Mouse (Mus musculus): Measurements from ENCODE around the gene Snrpd2. TPM values are rescaled to one million over a fixed set of nuclear protein-coding genes. Genes with fewer than 3 reads are reported as not detected.

The Snrpd2 gene
- 136 and 139 TPM in 2 replicates for polyA plus RNA-seq (2016; fragmentation: Nextera tagmentation; extraction: Ambion mirVana)

DNA sequence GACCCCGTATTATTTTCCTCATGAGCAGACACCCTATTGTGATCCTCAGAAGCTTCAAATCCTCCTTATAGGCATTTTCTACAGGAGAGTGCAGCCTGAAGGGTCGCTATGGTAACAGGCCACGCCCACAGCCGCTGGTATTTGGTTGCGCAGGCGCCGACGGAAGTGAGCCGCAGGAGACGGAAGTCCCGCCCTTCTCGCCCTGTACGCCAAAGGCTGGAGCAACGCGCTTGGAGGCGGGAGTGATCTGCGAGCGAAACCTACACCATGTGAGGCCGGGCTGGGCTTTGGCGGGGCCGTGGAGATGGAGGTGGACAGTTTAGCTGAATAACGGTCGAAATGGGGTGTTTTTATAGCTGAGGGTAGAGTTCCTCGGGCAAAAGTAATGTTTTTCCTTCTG lies at the start of gene Snrpd2:
Gene Snrpd2, plus strand, starts transcription at position 97 of the 400 bp plus-strand sequence.
- ATAC-seq (ENCODE audit: low FRiP score, low read depth), result peak; percentile 89
- Histone ChIP-seq H3K9ac (replicated peaks) (peak within 1 kb of the TSS; percentile 83), H3K36me3 (peaks cover 38% of the 10 kb centered on the region), H3K4me3 (peak within 1 kb of the TSS; percentile 75), H3K27ac (replicated peaks) (peak within 1 kb of the TSS; percentile 84), H3K4me1 (peaks cover 28% of the 10 kb centered on the region), H3K27me3 (no peaks in the 10 kb centered on the region), H3K4me2 (replicated peaks) (peak within 1 kb of the TSS; percentile 84), H3K9me3 (no peaks in the 10 kb centered on the region)
- WGBS, result under 1% methylated on average over 24 of the region's 24 CpGs

GRCm38 (mm10) chr7:19100290-19100689 lies 49.2 kb upstream of the Snrpd2 start:
- WGBS, result 96% methylated on average over 1 of the region's 1 CpGs

DNA sequence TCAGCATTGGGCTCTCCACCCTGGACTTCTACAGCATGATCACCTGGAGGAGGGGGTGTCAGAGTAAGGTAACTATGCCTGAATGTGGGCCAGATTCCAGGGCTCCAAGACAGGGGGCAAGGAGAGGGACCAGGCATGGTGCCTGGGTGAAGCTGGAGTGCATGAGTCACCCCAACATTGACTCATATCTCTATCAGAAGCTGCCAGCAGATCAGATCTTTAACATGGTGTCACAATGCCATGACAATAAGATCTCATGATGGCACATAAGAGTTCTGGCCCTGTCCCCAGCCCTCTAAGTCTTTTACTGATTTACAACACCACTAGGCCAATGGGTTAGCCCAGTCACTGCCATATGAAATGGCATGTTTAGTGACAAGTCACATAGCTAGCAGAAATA lies 45.8 kb upstream of the Snrpd2 start:
- H3K4me3 ChIP-seq, result no peak overlapping the region
- H3K9me3 ChIP-seq, result no peaks in the 10 kb centered on the region
- ATAC-seq (ENCODE audit: low FRiP score, low read depth), result no peak
- H3K27me3 ChIP-seq, result no peaks in the 10 kb centered on the region
- no peak overlapping the region for H3K27ac ChIP-seq (replicated peaks)
- H3K36me3 ChIP-seq, result no peaks in the 10 kb centered on the region
- no peak overlapping the region for H3K9ac ChIP-seq (replicated peaks)
- no peak overlapping the region for H3K4me2 ChIP-seq (replicated peaks)
- no peaks in the 10 kb centered on the region for H3K4me1 ChIP-seq

More at GRCm38 (mm10) chr7:19100290-19100689, 49.2 kb upstream of the Snrpd2 start:
- ATAC-seq (ENCODE audit: low FRiP score, low read depth), result no peak
- Histone ChIP-seq H3K9ac (replicated peaks) (no peak overlapping the region), H3K4me2 (replicated peaks) (no peak overlapping the region), H3K4me3 (no peak overlapping the region), H3K27ac (replicated peaks) (no peak overlapping the region), H3K27me3 (0 out of 2 replicates have a peak, but pooled peaks cover 5% of the 10 kb centered on the region), H3K4me1 (peaks cover 19% of the 10 kb centered on the region), H3K9me3 (no peaks in the 10 kb centered on the region), H3K36me3 (peaks cover 5% of the 10 kb centered on the region; the same call in 1 of the 2 replicates)

DNA sequence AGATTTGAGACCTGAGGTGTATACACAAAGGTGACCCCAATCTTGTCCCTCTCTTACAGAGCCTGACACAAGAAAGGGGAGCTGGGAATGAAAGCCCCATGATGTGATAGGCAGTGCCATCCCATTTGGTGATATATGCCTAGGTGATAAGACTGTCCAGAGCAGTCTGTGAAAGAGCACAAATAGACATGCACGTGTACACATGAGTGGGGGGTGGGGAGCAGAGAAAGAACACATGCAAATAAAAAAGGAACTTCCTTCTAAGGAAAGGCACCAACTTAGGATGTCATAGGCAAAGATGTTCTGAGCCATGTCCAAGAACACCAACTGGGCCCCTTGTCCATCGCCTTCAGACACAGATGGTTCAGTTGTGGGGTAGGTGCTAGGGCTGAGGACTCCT lies 45.0 kb upstream of the Snrpd2 start:
- no peak overlapping the region for H3K27ac ChIP-seq (replicated peaks)
- ATAC-seq (ENCODE audit: low FRiP score, low read depth), result no peak

GRCm38 (mm10) chr7:19107436-19107835 lies 42.1 kb upstream of the Snrpd2 start:
- H3K9me3 ChIP-seq, result no peaks in the 10 kb centered on the region
- H3K4me3 ChIP-seq, result no peak overlapping the region
- ATAC-seq (ENCODE audit: low FRiP score, low read depth), result no peak
- H3K36me3 ChIP-seq, result no peaks in the 10 kb centered on the region
- no peaks in the 10 kb centered on the region for H3K27me3 ChIP-seq
- H3K9ac ChIP-seq (replicated peaks), result no peak overlapping the region
- WGBS, result 58% methylated on average over 3 of the region's 3 CpGs
- H3K4me2 ChIP-seq (replicated peaks), result no peak overlapping the region
- H3K4me1 ChIP-seq, result no peaks in the 10 kb centered on the region
- no peak overlapping the region for H3K27ac ChIP-seq (replicated peaks)

More for the DNA sequence above, 45.0 kb upstream of the Snrpd2 start:
- Histone ChIP-seq H3K27me3 (no peaks in the 10 kb centered on the region), H3K9ac (replicated peaks) (no peak overlapping the region), H3K4me3 (no peak overlapping the region), H3K9me3 (no peaks in the 10 kb centered on the region), H3K4me2 (replicated peaks) (no peak overlapping the region), H3K36me3 (no peaks in the 10 kb centered on the region), H3K4me1 (no peaks in the 10 kb centered on the region)
- 73% methylated on average over 2 of the region's 2 CpGs for WGBS

DNA sequence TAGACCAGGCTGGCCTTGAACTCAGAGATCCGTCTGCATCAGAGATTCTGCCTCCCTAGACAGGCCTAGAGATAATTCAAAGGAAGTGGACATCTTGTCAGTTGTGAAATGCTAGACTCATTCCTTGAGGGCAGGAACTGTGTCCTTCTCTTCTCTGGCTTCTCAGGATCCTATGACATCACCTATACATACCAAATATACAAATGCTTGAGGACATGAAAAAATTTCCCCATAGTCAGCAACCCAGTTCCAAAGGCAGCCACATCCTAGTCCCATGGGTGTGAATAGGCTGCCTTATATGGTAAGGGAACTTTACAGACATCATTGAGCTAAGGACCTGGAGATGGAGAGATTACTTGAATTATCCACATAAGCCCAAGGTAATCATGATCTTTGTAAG lies 40.0 kb upstream of the Snrpd2 start:
- Histone ChIP-seq H3K36me3 (no peaks in the 10 kb centered on the region), H3K9me3 (no peaks in the 10 kb centered on the region), H3K27ac (replicated peaks) (no peak overlapping the region), H3K4me2 (replicated peaks) (no peak overlapping the region), H3K4me3 (no peak overlapping the region), H3K27me3 (no peaks in the 10 kb centered on the region), H3K9ac (replicated peaks) (no peak overlapping the region), H3K4me1 (no peaks in the 10 kb centered on the region)
- ATAC-seq (ENCODE audit: low FRiP score, low read depth), result no peak
- WGBS, result 89% methylated on average over 1 of the region's 1 CpGs

DNA sequence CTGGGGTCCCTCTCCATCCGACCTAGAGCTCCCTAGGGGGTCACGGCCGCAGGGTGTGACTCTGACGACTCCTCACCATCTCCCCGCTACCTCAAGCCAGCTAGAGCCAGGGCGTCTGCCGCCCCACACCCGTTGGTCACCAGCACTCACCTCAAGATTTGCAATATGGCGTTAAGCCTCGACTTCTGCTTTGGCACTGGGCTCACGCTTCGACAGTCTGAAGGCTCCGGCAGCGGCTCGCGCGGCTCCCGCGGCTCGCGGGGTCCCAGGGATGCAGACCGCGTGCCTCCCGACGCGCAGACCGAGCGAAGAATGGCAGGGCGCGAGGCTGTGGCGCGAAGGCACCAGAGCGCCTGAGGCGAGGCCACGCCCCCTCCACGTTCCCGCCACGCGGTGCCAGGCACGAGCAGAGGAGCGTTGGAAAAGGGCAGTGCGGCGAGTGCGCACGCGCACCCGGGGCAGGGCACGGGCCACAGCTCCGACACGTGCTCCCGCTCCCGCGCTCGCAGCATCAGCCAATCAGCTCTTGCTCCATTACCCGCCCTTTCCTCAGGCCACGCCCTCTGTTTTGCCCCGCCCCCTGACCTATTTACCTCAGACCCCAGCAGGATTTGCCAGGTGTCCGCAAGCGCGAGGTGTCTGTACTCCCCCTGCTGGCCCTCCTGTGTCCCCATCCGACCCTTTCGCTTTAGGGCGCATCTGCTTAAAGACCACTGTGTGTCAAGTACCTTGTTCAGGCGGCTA lies 31.3 kb upstream of the Snrpd2 start, which contains the start of gene Gm4969:
Gene Gm4969, minus strand, starts transcription at position 341 of the 744 bp plus-strand sequence.
- H3K9ac ChIP-seq (replicated peaks), result no peak within 1 kb of the TSS
- peak; percentile 3; the same call in 1 of the 2 replicates for ATAC-seq (ENCODE audit: low FRiP score, low read depth)
- H3K4me3 ChIP-seq, result peak within 1 kb of the TSS; percentile 27
- no peaks in the 10 kb centered on the region for H3K9me3 ChIP-seq
- 20% methylated on average over 63 of the region's 64 CpGs for WGBS
- H3K4me1 ChIP-seq, result peaks cover 19% of the 10 kb centered on the region
- peaks cover 19% of the 10 kb centered on the region for H3K27me3 ChIP-seq
- H3K4me2 ChIP-seq (replicated peaks), result peak within 1 kb of the TSS; percentile 44
- no peaks in the 10 kb centered on the region for H3K36me3 ChIP-seq
- no peak within 1 kb of the TSS for H3K27ac ChIP-seq (replicated peaks)

GRCm38 (mm10) chr7:19119083-19119482 lies 30.4 kb upstream of the Snrpd2 start:
- peak; percentile 1; the same call in 1 of the 2 replicates for ATAC-seq (ENCODE audit: low FRiP score, low read depth)
- Histone ChIP-seq H3K36me3 (no peaks in the 10 kb centered on the region), H3K4me2 (replicated peaks) (no peak overlapping the region), H3K9ac (replicated peaks) (no peak overlapping the region), H3K27ac (replicated peaks) (no peak overlapping the region), H3K27me3 (peaks cover 19% of the 10 kb centered on the region), H3K4me3 (no peak overlapping the region), H3K9me3 (no peaks in the 10 kb centered on the region), H3K4me1 (peaks cover 19% of the 10 kb centered on the region)
- WGBS, result 92% methylated on average over 8 of the region's 8 CpGs

DNA sequence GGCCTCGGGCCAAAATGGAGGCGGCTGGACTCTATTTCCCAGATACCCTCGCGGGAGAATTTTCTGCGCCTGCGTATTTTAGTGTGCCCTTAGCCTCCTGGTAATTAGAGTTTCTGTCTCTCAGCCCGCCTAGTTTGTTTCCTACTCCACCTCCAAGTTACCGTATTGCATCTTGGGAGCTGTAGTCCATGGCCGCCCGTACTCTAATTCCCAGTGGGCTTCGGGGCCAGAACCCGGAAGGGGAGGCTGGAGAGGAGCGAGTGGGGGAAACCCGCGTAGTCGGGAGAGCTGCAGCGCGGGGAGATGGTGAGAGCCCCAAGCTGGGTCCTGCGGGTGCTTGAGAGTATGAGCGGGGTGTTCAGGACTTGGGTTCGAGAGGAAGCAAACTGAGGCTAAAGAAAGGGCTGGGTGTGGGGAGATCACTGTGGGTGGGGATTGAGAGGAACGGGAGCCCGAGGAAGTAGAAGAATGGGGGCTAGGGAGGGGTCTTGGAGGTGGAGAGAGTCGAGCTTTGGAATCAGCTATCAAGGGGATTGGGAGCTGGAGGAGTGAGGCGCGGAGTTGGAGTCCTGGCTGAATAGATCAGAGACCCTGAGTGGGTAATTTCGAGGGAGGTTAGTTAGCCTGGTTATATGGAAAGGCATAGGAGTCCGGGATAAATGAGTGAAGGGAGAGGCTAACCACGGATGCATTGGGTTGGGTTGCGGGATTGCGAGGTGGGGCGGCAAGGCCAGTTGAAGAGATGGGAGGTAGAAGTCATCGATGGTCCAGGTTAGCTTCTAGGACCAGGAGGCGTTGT lies 29.7 kb upstream of the Snrpd2 start, which contains the start of gene Fbxo46:
Gene Fbxo46, plus strand, starts transcription at position 229 of the 799 bp plus-strand sequence.
- 2% methylated on average over 34 of the region's 34 CpGs for WGBS
- ATAC-seq (ENCODE audit: low FRiP score, low read depth), result peak; percentile 97

DNA sequence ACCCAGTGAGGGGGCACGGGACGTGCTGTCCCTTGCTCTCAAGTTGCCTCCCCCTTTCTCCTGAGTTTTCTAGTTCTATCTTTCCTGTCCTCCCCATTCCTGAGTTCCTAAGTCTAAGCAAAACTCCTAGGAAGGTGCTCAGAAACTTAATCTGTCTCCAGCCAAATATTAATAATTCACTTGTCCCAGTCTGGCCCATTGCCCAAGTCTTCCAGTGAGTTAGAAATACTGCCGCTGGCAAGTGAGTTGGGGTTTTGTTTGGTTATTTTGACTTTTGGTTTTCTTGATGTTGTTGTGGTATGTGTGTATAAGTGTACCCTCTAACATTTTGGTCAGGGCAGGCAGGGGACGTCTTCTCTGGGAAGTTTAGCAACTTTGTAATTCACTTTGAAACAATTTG lies 27.8 kb upstream of the Snrpd2 start:
- WGBS, result 91% methylated on average over 4 of the region's 4 CpGs
- H3K9ac ChIP-seq (replicated peaks), result no peak overlapping the region

More for the DNA sequence above, 29.7 kb upstream of the Snrpd2 start, which contains the start of gene Fbxo46:
- H3K4me1 ChIP-seq, result peaks cover 19% of the 10 kb centered on the region
- no peaks in the 10 kb centered on the region for H3K36me3 ChIP-seq
- peak within 1 kb of the TSS; percentile 72 for H3K4me3 ChIP-seq
- H3K4me2 ChIP-seq (replicated peaks), result peak within 1 kb of the TSS; percentile 76
- H3K27ac ChIP-seq (replicated peaks), result no peak within 1 kb of the TSS; the same call in 1 of the 2 replicates
- no peaks in the 10 kb centered on the region for H3K9me3 ChIP-seq
- H3K27me3 ChIP-seq, result peaks cover 19% of the 10 kb centered on the region
- peak within 1 kb of the TSS; percentile 74 for H3K9ac ChIP-seq (replicated peaks)

DNA sequence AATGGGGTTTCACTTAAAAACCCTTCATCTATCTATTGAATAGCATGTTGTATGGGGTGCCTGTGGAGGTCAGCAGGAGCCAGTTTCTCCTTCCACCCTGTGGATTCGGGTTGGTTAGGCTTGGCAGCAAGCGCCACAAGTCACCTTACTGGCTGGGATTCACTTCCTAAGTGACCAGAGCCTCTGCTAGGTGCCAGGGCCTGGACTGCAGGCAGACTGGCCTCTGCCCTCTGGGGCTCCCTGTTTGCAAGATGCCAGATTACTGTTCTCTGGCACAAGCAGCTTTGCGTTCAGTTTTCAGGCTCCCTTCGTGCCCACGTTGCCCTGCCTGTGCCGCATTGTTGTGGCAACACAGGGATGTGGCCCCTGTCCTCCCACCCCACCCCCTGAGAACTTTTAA lies 24.8 kb upstream of the Snrpd2 start:
- Histone ChIP-seq H3K4me3 (no peak overlapping the region), H3K9ac (replicated peaks) (no peak overlapping the region), H3K9me3 (no peaks in the 10 kb centered on the region), H3K36me3 (peaks cover 16% of the 10 kb centered on the region; the same call in 1 of the 2 replicates), H3K4me2 (replicated peaks) (no peak overlapping the region), H3K4me1 (peaks cover 13% of the 10 kb centered on the region), H3K27ac (replicated peaks) (no peak overlapping the region), H3K27me3 (no peaks in the 10 kb centered on the region)
- no peak for ATAC-seq (ENCODE audit: low FRiP score, low read depth)
- 94% methylated on average over 6 of the region's 6 CpGs for WGBS

More for the DNA sequence above, 27.8 kb upstream of the Snrpd2 start:
- H3K4me1 ChIP-seq, result peaks cover 19% of the 10 kb centered on the region
- no peak overlapping the region for H3K4me3 ChIP-seq
- no peak overlapping the region for H3K4me2 ChIP-seq (replicated peaks)
- peaks cover 6% of the 10 kb centered on the region; the same call in 1 of the 2 replicates for H3K36me3 ChIP-seq
- no peak for ATAC-seq (ENCODE audit: low FRiP score, low read depth)
- no peaks in the 10 kb centered on the region for H3K9me3 ChIP-seq
- peaks cover 19% of the 10 kb centered on the region for H3K27me3 ChIP-seq
- no peak overlapping the region for H3K27ac ChIP-seq (replicated peaks)

DNA sequence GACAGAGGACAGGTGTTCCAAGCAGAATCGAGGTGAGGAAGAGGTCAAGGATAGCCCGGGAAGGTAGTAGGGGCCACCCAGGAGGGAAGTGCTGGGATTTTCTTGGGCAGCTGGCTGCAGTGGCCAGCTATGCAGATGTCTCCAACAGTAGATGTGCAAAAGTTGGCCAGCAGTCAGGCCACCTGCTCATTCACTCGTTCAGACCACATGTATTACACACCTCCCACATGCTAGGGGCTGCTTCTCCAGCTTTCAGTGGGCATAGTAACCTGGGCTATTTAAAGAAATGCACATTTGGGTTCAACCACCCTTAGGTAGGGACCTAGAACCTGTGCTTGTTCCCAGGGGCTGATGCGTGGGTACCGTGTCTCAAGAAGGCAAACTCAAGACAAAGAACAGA lies 21.8 kb upstream of the Snrpd2 start:
- Histone ChIP-seq H3K9me3 (no peaks in the 10 kb centered on the region), H3K4me3 (no peak overlapping the region), H3K27me3 (no peaks in the 10 kb centered on the region), H3K27ac (replicated peaks) (no peak overlapping the region), H3K4me1 (peaks cover 14% of the 10 kb centered on the region), H3K36me3 (peaks cover 16% of the 10 kb centered on the region; the same call in 1 of the 2 replicates), H3K4me2 (replicated peaks) (no peak overlapping the region), H3K9ac (replicated peaks) (no peak overlapping the region)
- WGBS, result 98% methylated on average over 5 of the region's 5 CpGs
- no peak for ATAC-seq (ENCODE audit: low FRiP score, low read depth)

All from midbrain, embryonic 12.5 days (tissue).